Mouse (Mus musculus) CH12.LX (cell line): ENCODE results near the gene Dmxl2. TPM values are rescaled to one million over a fixed set of nuclear protein-coding genes. Genes with fewer than 3 reads are reported as not detected.

Experiments
- DNase-seq: peaks from one replicate; pipeline ENCODE4 v3.0.0-alpha.2; 2013; ENCODE audit errors: extremely low read depth
- H3K27ac ChIP-seq: 2 replicates; pipeline ENCODE4 v1.5.1; 2012; ENCODE audit warnings: low read depth, mild to moderate bottlenecking, control low read depth, moderate library complexity; ENCODE audit not compliant: insufficient read depth
- H3K27me3 ChIP-seq: replicated peaks from 2 replicates; pipeline ENCODE3; 2012; ENCODE audit warnings: inconsistent platforms
- H3K36me3 ChIP-seq, 2 experiments: replicated peaks in 1 of 2; 2 replicates each; pipeline versions ENCODE3 to v1.6.1; 2012; ENCODE audit warnings: inconsistent platforms in 1 of 2, low read length in 1 of 2, mild to moderate bottlenecking in 1 of 2, mixed read lengths in 1 of 2, moderate library complexity in 1 of 2; ENCODE audit not compliant: control insufficient read depth in 1 of 2, insufficient read depth in 1 of 2
- H3K4me1 ChIP-seq, 2 experiments: 2 replicates each; pipeline ENCODE4 v1.6.1; 2012; ENCODE audit warnings: inconsistent platforms in 1 of 2, moderate library complexity in 1 of 2; ENCODE audit not compliant: insufficient read depth in 2 of 2, control insufficient read depth in 1 of 2
- H3K4me2 ChIP-seq: 2 replicates; pipeline ENCODE4 v1.6.1; 2012; ENCODE audit warnings: low read depth, mild to moderate bottlenecking, control low read depth; ENCODE audit not compliant: poor library complexity, insufficient read depth, severe bottlenecking
- H3K4me3 ChIP-seq, 3 experiments: fragments of 150-350 bp in 1 of 3; sonication (generic) in 1 of 3; replicated peaks in 1 of 3; 2 replicates each; pipeline versions ENCODE3 to v1.5.1; 2011 to 2012; ENCODE audit warnings: low read depth in 2 of 3, low read length in 2 of 3, mild to moderate bottlenecking in 2 of 3, moderate library complexity in 2 of 3, control low read depth in 1 of 3, improper control_type of control experiment in 1 of 3, inconsistent platforms in 1 of 3, mixed read lengths in 1 of 3; ENCODE audit not compliant: poor library complexity in 1 of 3
- H3K79me2 ChIP-seq: replicated peaks from 2 replicates; pipeline ENCODE4 v1.6.1; 2012; ENCODE audit warnings: mild to moderate bottlenecking, moderate library complexity; ENCODE audit not compliant: control insufficient read depth, poor library complexity, insufficient read depth, severe bottlenecking; ENCODE audit errors: extremely low read depth
- H3K9ac ChIP-seq: 2 replicates; pipeline ENCODE4 v1.6.1; 2012; ENCODE audit warnings: low read depth, mild to moderate bottlenecking, control low read depth, moderate library complexity; ENCODE audit not compliant: insufficient read depth
- H3K9me3 ChIP-seq: replicated peaks from 2 replicates; pipeline ENCODE3; 2012; ENCODE audit warnings: low read length, inconsistent platforms, mixed read lengths
- BHLHE40 ChIP-seq: IDR thresholded peaks from 2 replicates; pipeline ENCODE4 v1.6.1; 2011; ENCODE audit warnings: mild to moderate bottlenecking, low read depth, low read length, improper control_type of control experiment
- CHD1 ChIP-seq: IDR thresholded peaks from 2 replicates; pipeline ENCODE4 v1.6.1; 2012; ENCODE audit warnings: low read depth, low read length, improper control_type of control experiment, inconsistent platforms
- CTCF ChIP-seq, 2 experiments: IDR thresholded peaks in 1 of 2; conservative IDR thresholded peaks in 1 of 2; 2 replicates each; pipeline ENCODE4 v1.5.1; 2011 to 2012; ENCODE audit warnings: low read depth in 2 of 2, low read length in 2 of 2, improper control_type of control experiment in 1 of 2, inconsistent platforms in 1 of 2, mild to moderate bottlenecking in 1 of 2, moderate library complexity in 1 of 2
- E2F4 ChIP-seq: IDR thresholded peaks from 2 replicates; pipeline ENCODE4 v1.6.1; 2011; ENCODE audit warnings: low read depth, low read length, improper control_type of control experiment; ENCODE audit not compliant: insufficient replicate concordance
- ELF1 ChIP-seq: IDR thresholded peaks from 2 replicates; pipeline ENCODE4 v1.6.1; 2014; ENCODE audit warnings: low read depth, mild to moderate bottlenecking, inconsistent platforms, low read length, improper control_type of control experiment
- ETS1 ChIP-seq: conservative IDR thresholded peaks from 2 replicates; pipeline ENCODE4 v1.6.1; 2012; ENCODE audit warnings: low read depth, mild to moderate bottlenecking, inconsistent platforms, low read length, improper control_type of control experiment, moderate library complexity
- IRF4 ChIP-seq: IDR thresholded peaks from 2 replicates; pipeline ENCODE4 v1.6.1; 2014; ENCODE audit warnings: low read depth, mild to moderate bottlenecking, inconsistent platforms, low read length, improper control_type of control experiment
- JUN ChIP-seq: IDR thresholded peaks from 2 replicates; pipeline ENCODE4 v1.6.1; 2011; ENCODE audit warnings: low read depth, mild to moderate bottlenecking, low read length, improper control_type of control experiment, moderate library complexity; ENCODE audit not compliant: insufficient read depth
- JUND ChIP-seq: conservative IDR thresholded peaks from 2 replicates; pipeline ENCODE4 v1.6.1; 2011; ENCODE audit warnings: low read depth, low read length, improper control_type of control experiment
- KAT2A ChIP-seq: IDR thresholded peaks from 2 replicates; pipeline ENCODE4 v1.6.1; 2012; ENCODE audit warnings: low read length, improper control_type of control experiment, inconsistent platforms; ENCODE audit not compliant: insufficient replicate concordance
- MAFK ChIP-seq: IDR thresholded peaks from 2 replicates; pipeline ENCODE4 v1.6.1; 2011; ENCODE audit warnings: low read length, improper control_type of control experiment; ENCODE audit not compliant: insufficient replicate concordance
- MEF2A ChIP-seq: IDR thresholded peaks from 2 replicates; pipeline ENCODE4 v1.6.1; 2014; ENCODE audit warnings: low read depth, mild to moderate bottlenecking, inconsistent platforms, low read length, improper control_type of control experiment, borderline replicate concordance
- MXI1 ChIP-seq: IDR thresholded peaks from 2 replicates; pipeline ENCODE4 v1.6.1; 2011; ENCODE audit warnings: mild to moderate bottlenecking, low read depth, low read length, improper control_type of control experiment
- NELFE ChIP-seq: IDR thresholded peaks from 2 replicates; pipeline ENCODE4 v1.6.1; 2011; ENCODE audit warnings: low read depth, low read length, improper control_type of control experiment
- NRF1 ChIP-seq: IDR thresholded peaks from 2 replicates; pipeline ENCODE4 v1.6.1; 2014; ENCODE audit warnings: low read depth, mild to moderate bottlenecking, inconsistent platforms, low read length, improper control_type of control experiment, moderate library complexity
- PAX5 ChIP-seq: IDR thresholded peaks from 2 replicates; pipeline ENCODE4 v1.6.1; 2012; ENCODE audit warnings: low read length, inconsistent platforms, mixed read lengths
- POLR2A ChIP-seq: IDR thresholded peaks from 2 replicates; pipeline ENCODE4 v1.6.1; 2011; ENCODE audit warnings: low read depth, mild to moderate bottlenecking, improper control_type of control experiment, low read length
- POLR2AphosphoS2 ChIP-seq: IDR thresholded peaks from 2 replicates; pipeline ENCODE4 v1.6.1; 2011; ENCODE audit warnings: low read depth, low read length, improper control_type of control experiment
- RAD21 ChIP-seq: IDR thresholded peaks from 2 replicates; pipeline ENCODE4 v1.6.1; 2011; ENCODE audit warnings: low read depth, mild to moderate bottlenecking, low read length, improper control_type of control experiment, moderate library complexity
- RCOR1 ChIP-seq: conservative IDR thresholded peaks from 2 replicates; pipeline ENCODE4 v1.6.1; 2012; ENCODE audit warnings: low read depth, mild to moderate bottlenecking, inconsistent platforms, low read length, improper control_type of control experiment
- SIN3A ChIP-seq: IDR thresholded peaks from 2 replicates; pipeline ENCODE4 v1.6.1; 2012; ENCODE audit warnings: low read length, improper control_type of control experiment, inconsistent platforms
- SMC3 ChIP-seq: IDR thresholded peaks from 2 replicates; pipeline ENCODE4 v1.6.1; 2011; ENCODE audit warnings: low read depth, low read length, improper control_type of control experiment
- UBTF ChIP-seq: IDR thresholded peaks from 2 replicates; pipeline ENCODE4 v1.6.1; 2012; ENCODE audit warnings: low read depth, mild to moderate bottlenecking, inconsistent platforms, low read length, improper control_type of control experiment, moderate library complexity
- USF2 ChIP-seq: conservative IDR thresholded peaks from 2 replicates; pipeline ENCODE4 v1.6.1; 2011; ENCODE audit warnings: low read depth, low read length, improper control_type of control experiment
- ZC3H11A ChIP-seq: IDR thresholded peaks from 2 replicates; pipeline ENCODE4 v1.6.1; 2012; ENCODE audit warnings: low read depth, mild to moderate bottlenecking, inconsistent platforms, low read length, improper control_type of control experiment
- ZMIZ1 ChIP-seq: IDR thresholded peaks from 2 replicates; pipeline ENCODE4 v1.6.1; 2012; ENCODE audit warnings: low read depth, mild to moderate bottlenecking, inconsistent platforms, low read length, improper control_type of control experiment
- ZNF384 ChIP-seq: IDR thresholded peaks from 2 replicates; pipeline ENCODE4 v1.6.1; 2012; ENCODE audit warnings: low read depth, low read length, improper control_type of control experiment, inconsistent platforms
- dilution Hi-C: fragments of 300-500 bp; cut with MboI; formaldehyde crosslinking; loops from 2 replicates; pipeline ENCODE4 v1.14.3; 2020; ENCODE audit warnings: low sequenced_read_pairs; ENCODE audit not compliant: extremely low pct_unique_long_range_greater_than_20kb, extremely low pct_ligation_motif_present
- in situ Hi-C: fragments of 300-500 bp; cut with MboI; formaldehyde crosslinking; loops from 3 replicates; pipeline ENCODE4 v1.14.3; 2019; ENCODE audit warnings: low sequenced_read_pairs, low pct_ligation_motif_present, low pct_unique_long_range_greater_than_20kb, mixed read lengths
- polyA plus RNA-seq: library from polyadenylated mRNA; unstranded; fragments of >175 nt; gene quantifications from 2 replicates; pipeline ENCODE4 v1.2.1, GENCODE M21; 2012; ENCODE audit warnings: low read depth; ENCODE audit not compliant: insufficient read length
- total RNA-seq, 2 experiments: library from RNA; depleted of rRNA; stranded (reverse); fragments of 300-350 nt in 1 of 2; fragments of >200 nt in 1 of 2; gene quantifications; 2 replicates each; pipeline ENCODE4 v1.2.3; 2012 to 2014

Dmxl2 gene
- total and polyA plus RNA-seq, 3 experiments: 21.8 to 23.7 (median 22.5) TPM

DNA sequence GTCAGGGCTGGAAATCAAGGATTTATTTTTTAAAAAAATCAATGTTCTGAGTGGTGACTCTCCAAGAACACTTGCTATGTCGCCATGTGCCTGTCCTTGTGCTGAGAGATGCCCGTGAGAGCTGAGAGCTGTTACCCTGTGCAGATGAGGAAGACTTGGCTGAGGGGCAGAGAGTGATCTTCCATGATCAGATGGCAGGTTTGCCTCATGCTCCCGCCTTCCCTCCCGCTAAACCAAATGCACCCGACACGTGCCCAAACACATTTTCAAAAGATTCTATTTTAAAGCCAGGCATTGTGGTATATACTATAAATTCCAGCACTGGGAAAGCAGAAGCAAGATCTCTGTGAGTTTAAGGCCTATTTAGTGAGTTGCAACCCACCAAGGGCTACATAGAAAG is 29.4 kb upstream of the Dmxl2 start:
- DNase-seq: no peak
- dilution Hi-C loops (no loop called here), in situ Hi-C loops (no loop called here)
- Histone ChIP-seq H3K9me3 (no peaks in the 10 kb centered on the region), H3K4me1 (peaks cover 13 to 74% of the 10 kb centered on the region in 2 experiments), H3K27me3 (no peaks in the 10 kb centered on the region), H3K4me3 (no peak overlapping the region), H3K79me2 (no peaks in the 10 kb centered on the region), H3K4me2 (no peak overlapping the region), H3K27ac (no peak overlapping the region), H3K36me3 (no peaks in the 10 kb centered on the region), H3K9ac (no peak overlapping the region)
- TF ChIP-seq SMC3 (no peak), ELF1 (no peak), RAD21 (no peak), BHLHE40 (peak; percentile 11; the same call in 1 of the 2 replicates), USF2 (no peak)

DNA sequence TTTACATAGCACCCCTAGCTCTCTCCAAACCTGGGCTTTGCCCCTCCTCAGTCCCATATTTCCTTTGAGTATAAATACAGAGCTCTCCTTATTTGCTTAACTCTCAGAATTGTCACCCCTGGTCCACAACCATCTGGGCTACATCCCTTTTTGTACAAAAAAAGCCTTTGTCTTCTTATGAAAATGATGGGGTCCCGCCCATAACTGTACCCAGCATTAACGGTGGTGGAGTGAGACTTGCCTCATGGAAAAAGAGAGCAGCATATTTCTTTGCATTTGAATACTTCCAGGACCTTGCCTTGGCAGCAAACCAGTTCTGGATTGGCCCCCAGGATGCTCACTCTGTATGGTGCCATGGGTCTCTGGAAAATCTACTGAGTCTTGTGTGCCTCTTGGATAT is 28.5 kb upstream of the Dmxl2 start:
- H3K36me3 ChIP-seq: no peaks in the 10 kb centered on the region
- H3K9ac ChIP-seq: no peak overlapping the region
- in situ Hi-C loops (no loop called here), dilution Hi-C loops (no loop called here)
- H3K27ac ChIP-seq: no peak overlapping the region
- H3K4me3 ChIP-seq: no peak overlapping the region
- no peak overlapping the region for H3K4me2 ChIP-seq
- peaks cover 13 to 65% of the 10 kb centered on the region in 2 experiments for H3K4me1 ChIP-seq
- DNase-seq: peak; percentile 69
- no peaks in the 10 kb centered on the region for H3K9me3 ChIP-seq
- no peaks in the 10 kb centered on the region for H3K27me3 ChIP-seq
- H3K79me2 ChIP-seq: no peaks in the 10 kb centered on the region
- 0 out of 2 replicates have a peak, but pooled peaks have one; percentile 29 for TF ChIP-seq ZMIZ1
- TF ChIP-seq MEF2A: peak; percentile 81
- no peak for TF ChIP-seq KAT2A
- peak; percentile 59; the same call in 1 of the 2 replicates for TF ChIP-seq ETS1
- TF ChIP-seq MAFK: 0 out of 2 replicates have a peak, but pooled peaks have one; percentile 31
- TF ChIP-seq POLR2AphosphoS2: no peak
- TF ChIP-seq NRF1: no peak
- peak; percentile 41; the same call in 1 of the 2 replicates for TF ChIP-seq ZNF384

DNA sequence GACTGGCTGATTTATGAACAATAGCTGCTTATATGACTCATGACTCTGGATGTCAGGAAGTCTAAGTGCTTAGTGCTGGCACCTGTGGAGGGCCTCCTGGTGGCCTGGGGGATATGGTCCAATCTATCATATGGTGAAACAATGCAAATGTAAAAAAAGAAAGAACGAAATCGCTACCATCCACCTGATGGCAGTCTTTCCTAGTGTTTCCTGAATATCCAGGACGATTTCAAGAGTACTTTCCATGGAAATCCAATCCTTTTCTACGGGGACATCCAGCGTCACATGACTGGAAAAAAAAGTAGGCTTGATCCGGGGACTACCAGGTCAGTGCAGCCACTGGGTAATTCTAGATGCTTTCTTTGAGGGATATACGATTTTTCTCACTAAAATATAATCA is 26.3 kb upstream of the Dmxl2 start:
- Histone ChIP-seq H3K4me2 (no peak overlapping the region), H3K27ac (no peak overlapping the region), H3K27me3 (no peaks in the 10 kb centered on the region), H3K4me3 (no peak overlapping the region), H3K9me3 (no peaks in the 10 kb centered on the region), H3K9ac (no peak overlapping the region), H3K36me3 (no peaks in the 10 kb centered on the region), H3K4me1 (peaks cover 6 to 43% of the 10 kb centered on the region in 2 experiments; a peak in 3 of 4 replicates), H3K79me2 (no peaks in the 10 kb centered on the region)
- in situ Hi-C loops: no loop called here
- no peak for DNase-seq
- dilution Hi-C loops: no loop called here
- TF ChIP-seq POLR2A (no peak), E2F4 (no peak), RCOR1 (no peak), BHLHE40 (no peak), USF2 (no peak), CHD1 (no peak), CTCF (conservative IDR thresholded peaks at IDR 0.05 in 1 of 2, IDR thresholded peaks at IDR 0.05 in 1 of 2; ENCODE audit: low read depth in 2 of 2, low read length in 2 of 2) (peak in 1 of 2 experiments; percentile 51; a peak in 2 of 4 replicates), JUND (no peak), KAT2A (no peak), PAX5 (no peak), ETS1 (no peak), ZC3H11A (no peak), MXI1 (no peak), ELF1 (no peak), SMC3 (peak; percentile 41), JUN (no peak), UBTF (no peak), IRF4 (no peak), SIN3A (no peak), NELFE (no peak)
